Mouse (Mus musculus) layer of hippocampus, adult 2 months (tissue): ENCODE data around the gene Dis3l. TPM values are rescaled to one million over a fixed set of nuclear protein-coding genes. Genes with fewer than 3 reads are reported as not detected.
"Not testable (repeated sequence)": the region's sequence is repeated elsewhere in the genome, so short reads cannot be mapped to it uniquely, and the experiment has no call there.

ENCODE experiments used
- DNase-seq, 2 experiments: peaks; one replicate each; pipeline ENCODE4 v3.0.0; 2022; ENCODE audit warnings: low spot score in 2 of 2
- H3K27ac ChIP-seq: fragments of 200-600 bp; 2 replicates; pipeline ENCODE4 v1.8.1; 2022
- H3K4me3 ChIP-seq: fragments of 200-600 bp; 2 replicates; pipeline ENCODE4 v1.8.1; 2022; ENCODE audit warnings: mild to moderate bottlenecking
- CTCF ChIP-seq: fragments of 200-600 bp; conservative IDR thresholded peaks from 2 replicates; pipeline ENCODE4 v1.8.1; 2022; ENCODE audit warnings: antibody characterized with exemption, mild to moderate bottlenecking, moderate library complexity
- total RNA-seq, 2 experiments: library from RNA; stranded (reverse); gene quantifications; 2 replicates each; pipeline ENCODE4 v1.2.3; 2021

The Dis3l gene
- total RNA-seq, 2 experiments from 2014 or later = 27.3 to 29.3 TPM

DNA sequence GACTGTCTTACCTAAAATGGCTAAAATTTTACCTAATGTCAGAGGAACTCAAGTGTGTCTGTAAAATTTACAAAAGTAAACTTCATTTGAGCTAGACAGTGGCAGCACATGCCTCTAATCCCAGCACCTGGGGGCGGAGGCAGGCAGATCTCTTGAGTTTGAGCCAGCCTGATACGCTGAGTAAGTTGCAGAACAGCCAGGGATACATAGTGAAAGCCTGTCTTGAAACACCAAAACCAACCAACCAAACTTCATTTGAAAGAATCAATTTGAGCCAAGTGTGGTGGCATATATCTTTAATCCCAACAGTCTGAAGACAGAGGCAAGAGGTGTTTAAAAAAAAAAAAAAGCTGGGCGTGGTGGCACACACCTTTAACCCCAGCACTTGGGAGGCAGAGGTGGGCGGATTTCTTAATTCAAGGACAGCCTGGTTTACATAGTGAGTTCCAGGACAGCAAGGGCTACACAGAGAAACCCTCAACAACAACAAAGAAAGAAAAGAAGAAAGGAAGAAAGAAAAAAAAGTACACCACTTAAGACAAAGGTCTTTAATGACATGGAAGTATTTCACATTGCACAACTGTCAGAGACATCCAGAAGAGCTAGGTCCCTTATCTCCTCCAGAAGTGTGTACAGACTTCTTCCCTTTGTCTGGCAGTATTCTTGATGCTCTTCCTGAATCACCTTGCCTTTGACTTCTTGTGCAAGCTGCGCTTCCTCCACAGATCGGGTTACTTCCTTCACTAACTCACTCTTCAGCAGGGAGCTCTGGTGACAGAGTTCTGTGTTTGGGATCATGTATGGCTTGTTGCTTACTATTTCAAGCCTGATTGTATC is 34.4 kb downstream of the Dis3l start:
- DNase-seq = no peak
- no peak for TF ChIP-seq CTCF
- H3K4me3 ChIP-seq = no peak overlapping the region

DNA sequence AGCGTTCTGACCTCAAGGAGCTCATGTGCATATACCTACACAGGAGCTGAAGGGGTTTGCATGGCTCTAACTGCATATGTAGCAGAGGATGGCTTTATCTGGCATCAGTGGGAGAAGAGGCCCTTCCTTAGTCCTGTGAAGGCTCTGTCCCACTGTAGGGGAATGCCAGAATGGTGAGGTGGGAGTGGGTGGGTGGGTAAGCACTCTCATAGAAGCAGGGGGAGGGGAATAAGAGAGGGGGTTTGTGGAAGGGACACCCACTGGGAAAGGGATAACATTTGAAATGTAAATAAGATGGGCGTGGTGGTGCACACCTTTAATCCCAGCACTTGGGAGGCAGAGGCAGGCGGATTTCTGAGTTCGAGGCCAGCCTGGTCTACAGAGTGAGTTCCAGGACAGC is 38.0 kb downstream of the Dis3l start:
- H3K4me3 ChIP-seq = not testable (repeated sequence)

More for the DNA sequence above, 34.4 kb downstream of the Dis3l start:
- H3K27ac ChIP-seq = no peak overlapping the region

DNA sequence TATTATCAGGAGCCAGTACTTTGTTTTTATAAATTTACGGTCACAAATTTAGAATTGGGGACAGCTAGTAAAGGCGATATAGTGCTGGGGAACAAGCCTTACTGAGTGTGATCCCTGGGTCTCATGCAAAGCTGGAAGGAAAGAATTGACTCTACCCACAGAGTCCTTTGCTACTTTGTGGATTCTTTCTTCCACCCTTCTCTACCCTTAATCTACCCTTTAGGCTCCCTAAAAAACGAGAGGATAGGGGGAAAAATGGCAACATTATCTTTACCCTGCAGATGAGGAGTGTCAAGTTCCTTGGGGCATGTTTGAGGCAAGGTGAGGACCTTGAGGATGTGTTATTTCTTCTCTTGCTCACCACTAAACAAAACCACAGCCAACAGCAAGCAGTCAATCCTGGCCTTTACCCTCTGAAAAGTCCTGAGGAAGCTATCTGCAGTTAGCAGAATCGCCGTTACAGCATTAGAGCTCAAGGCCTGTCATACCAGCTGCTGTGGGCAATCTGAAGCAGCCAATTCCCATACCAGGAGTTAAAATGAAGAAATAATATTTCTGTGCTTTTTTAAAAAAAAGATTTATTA is 58.6 kb downstream of the Dis3l start:
- TF ChIP-seq CTCF = no peak
- Histone ChIP-seq H3K4me3 (peak overlapping the region; percentile 71), H3K27ac (no peak overlapping the region)
- no peak for DNase-seq

More for the DNA sequence above, 38.0 kb downstream of the Dis3l start:
- DNase-seq, H3K27ac ChIP-seq: not testable (repeated sequence)

DNA sequence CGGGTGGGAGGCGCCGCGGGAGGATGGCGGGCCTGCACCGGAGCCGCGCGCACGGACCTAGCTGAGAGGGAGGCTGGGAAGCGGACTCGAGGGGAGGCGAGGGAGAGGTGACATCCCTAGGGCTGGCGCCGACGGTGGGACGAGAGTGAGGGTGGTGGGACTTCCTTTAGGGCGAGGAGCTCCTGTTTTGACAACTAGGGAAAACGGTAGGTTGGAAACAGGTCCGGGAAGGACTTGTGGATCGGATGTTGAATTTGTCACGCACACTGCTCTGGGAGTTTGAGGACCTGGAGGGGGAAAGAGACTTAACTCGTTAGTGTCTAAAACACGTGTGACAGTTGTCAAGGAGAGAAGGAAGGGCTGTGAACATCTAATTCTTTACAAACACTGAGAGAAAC is 59.3 kb downstream of the Dis3l start:
- no peak for DNase-seq
- peak overlapping the region; percentile 71 for H3K4me3 ChIP-seq
- H3K27ac ChIP-seq = peak overlapping the region; percentile 81
- no peak for TF ChIP-seq CTCF

DNA sequence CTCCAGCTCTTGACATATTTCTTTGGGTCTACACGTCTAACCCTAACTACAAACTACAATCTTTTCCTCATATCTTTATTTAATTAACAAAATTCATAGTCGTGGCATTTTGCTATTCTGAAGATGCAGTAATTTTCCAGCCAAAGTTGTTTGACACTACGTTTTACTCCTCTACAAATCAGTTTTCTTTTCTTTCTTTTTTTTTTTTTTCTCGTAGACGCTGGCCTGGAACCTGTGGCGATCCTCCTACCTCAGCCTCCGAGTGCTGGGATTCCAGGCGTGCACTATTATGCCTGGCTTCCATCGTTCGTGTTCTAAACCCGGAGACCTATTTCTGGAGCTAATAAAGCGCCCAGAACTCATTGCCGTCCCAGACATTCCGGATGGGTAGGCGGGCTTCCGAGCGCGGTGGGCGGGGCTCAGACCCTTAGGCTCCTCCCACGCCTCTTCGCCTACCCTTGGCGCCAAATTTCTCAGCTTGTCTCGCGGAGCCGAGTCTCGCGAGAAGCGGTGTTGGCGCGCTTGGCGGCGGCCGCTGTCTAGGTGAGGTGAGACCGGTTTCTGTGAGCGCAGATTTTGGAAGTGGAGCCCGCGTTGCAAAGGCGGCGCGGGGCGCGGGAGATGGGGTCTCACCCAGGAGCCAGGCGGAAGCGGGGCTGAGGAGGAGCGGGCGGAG is 59.8 kb downstream of the Dis3l start, which contains the start of gene Tipin:
Tipin (plus strand) TSS at position 477 of the 676 bp plus-strand sequence.
- H3K27ac ChIP-seq = peak within 1 kb of the TSS; percentile 81

DNA sequence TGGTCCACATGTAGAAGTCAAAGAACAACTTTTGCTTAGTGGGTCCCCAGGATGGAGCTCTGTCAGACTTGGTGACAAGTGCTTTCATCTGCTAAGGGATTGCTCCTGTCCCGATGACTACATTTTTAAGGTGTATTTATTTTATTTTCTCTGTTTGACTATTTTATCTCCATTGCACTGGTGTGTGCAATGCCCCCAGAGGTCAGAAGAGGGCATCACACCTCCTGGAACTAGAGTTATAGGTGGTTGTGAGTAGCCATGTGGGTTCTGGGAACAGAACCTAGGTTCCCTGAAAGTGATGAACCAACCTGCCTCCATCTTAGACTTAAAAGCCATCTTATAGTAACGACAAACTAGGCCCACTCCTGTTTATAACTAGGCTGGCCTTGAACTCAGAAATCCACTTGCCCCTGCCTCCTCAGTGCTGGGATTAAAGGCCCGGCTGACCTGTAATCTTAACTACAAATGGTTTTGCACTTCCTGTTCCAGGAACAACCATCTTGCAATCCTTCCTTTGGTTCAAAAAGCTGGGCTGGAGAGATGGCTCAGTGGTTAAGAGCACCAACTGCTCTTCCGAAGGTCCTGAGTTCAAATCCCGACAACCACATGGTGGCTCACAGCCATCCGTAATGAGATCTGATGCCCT is 62.3 kb downstream of the Dis3l start:
- DNase-seq = no peak
- Histone ChIP-seq H3K4me3 (no peak overlapping the region), H3K27ac (no peak overlapping the region)
- no peak for TF ChIP-seq CTCF

More for the DNA sequence above, 59.8 kb downstream of the Dis3l start, which contains the start of gene Tipin:
- peak within 1 kb of the TSS; percentile 71 for H3K4me3 ChIP-seq
- peak; percentile 90 to 93 for DNase-seq
- TF ChIP-seq CTCF = no peak

DNA sequence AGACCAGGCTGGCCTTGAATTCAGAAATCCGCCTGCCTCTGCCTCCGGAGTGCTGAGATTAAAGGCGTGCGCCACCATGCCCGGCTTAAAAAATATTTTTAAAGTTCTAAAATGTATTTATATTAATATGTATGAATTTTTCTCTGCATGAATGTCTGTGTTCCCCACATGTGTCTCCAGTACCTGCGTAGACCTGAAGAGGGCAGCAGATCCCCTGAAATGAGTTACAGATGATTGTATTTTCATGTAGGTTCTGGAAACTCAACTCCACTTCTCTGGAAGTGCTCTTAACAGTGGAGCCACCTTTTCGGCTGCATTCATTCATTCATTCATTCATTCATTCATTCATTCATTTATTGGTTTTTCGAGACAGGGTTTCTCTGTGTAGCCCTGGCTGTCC is 63.4 kb downstream of the Dis3l start:
- no peak overlapping the region for H3K4me3 ChIP-seq
- H3K27ac ChIP-seq = no peak overlapping the region
- DNase-seq = peak; percentile 9 to 73
- peak; percentile 85 for TF ChIP-seq CTCF

DNA sequence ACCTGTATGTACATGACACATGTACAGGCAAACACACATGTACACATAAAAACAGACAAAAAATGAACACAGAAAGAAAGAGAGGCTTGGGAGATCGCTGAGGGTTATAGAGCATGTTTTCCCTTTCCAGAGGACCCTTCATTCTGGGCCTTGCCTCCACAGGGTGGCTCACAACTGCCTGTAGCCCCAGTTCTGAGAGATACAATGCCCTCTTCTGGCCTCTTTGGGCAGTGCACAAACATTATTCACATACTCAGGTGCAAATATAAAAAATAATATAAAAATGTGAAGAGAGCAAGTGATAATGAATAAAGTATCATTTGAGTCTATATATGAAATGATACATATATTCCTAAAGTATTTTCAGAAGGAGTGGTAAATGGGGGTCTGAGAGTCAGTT is 66.2 kb downstream of the Dis3l start:
- Histone ChIP-seq H3K4me3 (no peak overlapping the region), H3K27ac (no peak overlapping the region)
- DNase-seq = no peak
- TF ChIP-seq CTCF = peak; percentile 58

DNA sequence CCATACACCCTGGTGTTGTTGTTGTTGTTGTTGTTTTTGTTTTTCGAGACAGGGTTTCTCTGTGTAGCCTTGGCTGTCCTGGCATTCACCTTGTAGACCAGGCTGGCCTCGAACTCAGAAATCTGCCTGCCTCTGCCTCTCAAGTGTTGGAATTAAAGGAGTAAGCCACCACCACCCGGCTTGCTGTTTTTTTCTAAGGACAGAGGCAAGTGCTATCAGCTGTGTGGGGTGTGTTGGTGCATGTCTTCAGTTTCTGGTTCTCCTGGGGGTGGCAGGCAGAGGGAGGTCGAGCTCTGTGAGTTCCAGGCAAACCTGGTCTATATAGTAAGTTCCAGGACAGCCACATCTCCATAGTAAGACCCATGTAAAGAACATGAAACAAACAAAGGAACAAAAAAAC is 66.8 kb downstream of the Dis3l start:
- H3K27ac ChIP-seq = no peak overlapping the region
- no peak for TF ChIP-seq CTCF
- no peak for DNase-seq
- no peak overlapping the region for H3K4me3 ChIP-seq

DNA sequence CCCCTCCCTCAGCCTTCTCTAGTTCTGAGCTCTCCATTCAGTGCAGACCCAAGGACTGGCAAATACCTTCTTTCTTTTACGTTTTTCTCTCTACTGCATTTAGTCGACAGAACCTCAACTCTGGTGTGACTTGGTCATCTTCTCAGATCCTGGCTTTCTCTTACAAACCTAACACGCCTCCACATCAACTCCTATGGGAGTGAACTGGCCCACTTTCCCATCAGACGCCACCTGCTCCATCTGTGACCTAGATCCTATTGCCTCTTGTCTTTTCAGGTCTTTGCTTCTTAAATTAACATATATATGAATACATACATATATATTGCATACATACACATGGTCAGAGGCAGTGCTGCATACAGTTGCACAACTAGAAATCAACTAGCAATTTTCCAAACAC is 67.3 kb downstream of the Dis3l start:
- DNase-seq = no peak
- no peak overlapping the region for H3K4me3 ChIP-seq
- no peak for TF ChIP-seq CTCF
- H3K27ac ChIP-seq = no peak overlapping the region

DNA sequence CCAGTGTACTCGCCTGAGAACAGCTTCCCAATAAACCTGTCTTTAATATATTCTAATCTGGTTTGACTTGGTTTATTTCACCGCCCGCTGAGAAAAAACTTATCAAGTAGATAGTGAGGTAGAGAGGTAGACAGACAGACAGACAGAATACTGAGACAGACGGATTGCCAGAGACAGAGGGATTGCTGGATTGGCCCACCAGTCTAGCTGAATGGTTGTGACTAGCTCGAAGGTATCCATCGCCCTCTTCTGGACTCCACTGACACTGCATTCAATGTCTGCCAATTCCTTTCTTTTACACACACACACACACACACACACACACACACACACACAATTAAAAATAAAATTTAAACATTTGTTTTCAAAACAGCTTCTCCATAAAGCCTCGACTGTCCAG is 68.5 kb downstream of the Dis3l start:
- Histone ChIP-seq H3K27ac (no peak overlapping the region), H3K4me3 (no peak overlapping the region)
- peak; percentile 48 to 65 for DNase-seq
- TF ChIP-seq CTCF = peak; percentile 68

DNA sequence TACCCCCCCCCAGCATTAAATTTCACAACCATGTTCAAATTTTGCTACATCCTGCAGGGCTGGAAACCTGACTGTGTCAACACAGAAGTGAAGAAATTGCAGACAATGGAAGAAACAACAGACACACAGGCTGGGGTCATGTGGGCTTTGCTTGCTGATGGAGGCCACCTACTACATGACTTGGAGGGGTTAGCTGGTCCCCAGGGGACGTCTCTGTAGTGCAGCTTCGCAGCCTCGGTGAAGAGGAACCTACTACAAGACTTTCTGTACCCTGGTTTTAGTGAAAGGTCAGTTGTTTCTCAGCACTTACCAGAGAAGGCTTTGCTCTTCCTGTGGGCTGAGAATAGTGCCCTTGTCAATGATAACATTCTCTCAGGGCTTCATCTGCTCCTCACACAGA is 69.8 kb downstream of the Dis3l start:
- TF ChIP-seq CTCF = no peak
- DNase-seq = no peak

DNA sequence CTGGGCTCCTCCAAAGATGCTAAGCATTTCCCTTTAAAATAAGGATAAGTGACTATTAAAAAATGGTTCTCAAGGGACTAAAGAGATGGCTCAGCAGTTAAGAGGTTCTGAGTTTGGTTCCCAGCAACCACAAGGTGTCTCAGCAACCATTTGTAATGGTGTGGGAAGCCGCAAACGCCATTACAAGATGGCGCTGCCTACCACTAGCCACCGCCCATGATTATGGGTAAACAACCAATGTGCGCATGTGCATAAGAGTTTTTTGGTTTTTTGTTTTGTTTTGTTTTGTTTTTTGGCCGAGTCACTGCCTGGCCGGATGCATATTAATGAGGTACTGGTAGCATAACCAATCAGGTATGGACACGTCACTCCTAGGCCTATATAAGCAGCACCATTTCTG is 72.3 kb downstream of the Dis3l start:
- not testable (repeated sequence) for DNase-seq, H3K27ac ChIP-seq, H3K4me3 ChIP-seq

More for the DNA sequence above, 69.8 kb downstream of the Dis3l start:
- no peak overlapping the region for H3K27ac ChIP-seq
- H3K4me3 ChIP-seq = no peak overlapping the region
